Mouse (Mus musculus) kidney, adult 9 months (tissue): ENCODE data around the gene Tlr5.

ENCODE experiments used
- DNase-seq: peaks from one replicate; pipeline ENCODE4 v3.0.0; 2022

The Tlr5 gene

GRCm38 (mm10) chr1:182991002-182991778, 36.6 kb downstream of the Tlr5 start:
- DNase-seq, result peak; percentile 72
